Mouse (Mus musculus): Measurements from ENCODE around the gene Olfr1287. TPM values are rescaled to one million over a fixed set of nuclear protein-coding genes. Genes with fewer than 3 reads are reported as not detected.

Gene Olfr1287
- total RNA-seq (2021), result not detected
- long read RNA-seq, experiment 1, result 0 reads
- long read RNA-seq, experiment 2, result 0 reads

DNA sequence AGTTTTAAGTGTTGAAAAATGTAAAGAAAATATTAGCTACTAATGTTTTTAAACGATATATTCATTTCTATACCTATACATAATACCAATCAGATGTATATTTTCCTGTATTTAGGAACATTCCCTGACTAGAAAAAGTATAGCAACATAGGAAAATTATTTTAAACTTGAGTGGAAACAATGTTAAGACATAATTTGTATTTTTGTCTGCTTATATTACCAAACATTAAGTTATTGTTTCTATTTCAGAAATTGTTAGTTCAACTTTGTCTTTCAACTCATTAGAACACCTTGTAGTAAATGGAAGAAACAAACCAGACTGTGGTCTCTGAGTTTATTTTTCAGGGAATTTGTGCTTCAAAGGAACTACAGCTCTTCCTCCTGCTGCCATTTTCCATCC lies at the start of gene Olfr1287:
TSS of gene Olfr1287 (plus strand) at position 301 of the 400 bp plus-strand sequence.
- DNase-seq, result no peak

DNA sequence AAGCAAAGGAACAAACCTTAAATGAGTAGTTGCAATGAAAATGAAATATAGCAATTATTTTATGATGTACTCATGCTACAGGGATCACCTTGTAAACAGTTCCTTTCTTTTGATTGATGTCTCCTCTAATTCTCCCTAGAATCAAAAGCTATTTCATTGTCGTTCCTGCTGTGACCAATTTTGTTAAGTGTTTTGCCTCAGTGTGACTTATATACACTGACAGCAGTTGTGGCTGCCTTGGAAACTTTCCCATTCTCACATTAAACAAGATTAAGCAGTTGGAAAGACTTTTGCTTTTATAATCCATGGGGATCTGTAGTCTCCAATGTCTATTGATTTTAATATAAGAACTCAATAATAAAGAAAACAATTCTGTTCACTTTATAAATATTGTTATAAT lies 26.0 kb upstream of the Olfr1287 start, which contains the start of gene Olfr1286:
TSS of gene Olfr1286 (minus strand) at position 185 of the 400 bp plus-strand sequence.
- no peak for DNase-seq

DNA sequence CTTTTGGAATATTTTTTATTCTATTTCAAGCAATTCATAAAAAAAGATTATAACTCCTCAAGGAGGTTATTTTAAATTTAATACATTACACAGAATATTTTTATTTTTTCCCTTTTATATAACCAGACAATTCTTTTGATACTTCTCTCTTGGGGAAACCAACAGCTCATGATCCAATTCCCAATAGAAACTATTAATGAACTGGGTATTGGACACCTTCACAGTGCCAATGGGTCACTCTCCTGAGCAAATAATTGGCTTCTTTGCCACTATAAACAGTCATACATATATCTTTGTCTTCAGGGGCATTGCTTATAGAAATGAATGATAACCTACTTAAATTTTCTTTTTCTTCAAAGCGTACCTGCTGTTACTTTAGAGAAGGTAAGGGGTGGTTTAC lies 24.9 kb downstream of the Olfr1287 start, which contains the start of gene Olfr1288:
TSS of gene Olfr1288 (plus strand) at position 301 of the 400 bp plus-strand sequence.
- no peak for DNase-seq

DNA sequence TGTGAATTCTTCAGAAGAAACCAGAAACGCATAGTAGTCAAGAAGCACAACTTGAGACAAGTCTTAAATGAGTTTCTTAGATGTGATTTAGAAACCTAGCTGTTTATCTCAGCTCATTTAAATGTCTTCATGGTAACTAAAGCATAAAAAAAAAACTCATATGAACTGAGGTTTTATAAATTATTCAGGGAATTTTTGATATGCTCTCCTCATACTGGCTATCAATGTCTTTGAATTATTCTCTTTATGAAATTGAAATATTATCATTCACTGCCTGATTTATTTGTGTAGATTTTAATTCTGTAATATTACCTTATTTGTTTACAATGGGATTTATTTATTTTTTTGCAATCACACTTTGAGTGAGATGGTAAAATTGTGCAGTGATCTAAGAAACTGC lies 31.6 kb downstream of the Olfr1287 start, which contains the start of gene Olfr1289:
TSS of gene Olfr1289 (plus strand) at position 301 of the 400 bp plus-strand sequence.
- no peak for DNase-seq

DNA sequence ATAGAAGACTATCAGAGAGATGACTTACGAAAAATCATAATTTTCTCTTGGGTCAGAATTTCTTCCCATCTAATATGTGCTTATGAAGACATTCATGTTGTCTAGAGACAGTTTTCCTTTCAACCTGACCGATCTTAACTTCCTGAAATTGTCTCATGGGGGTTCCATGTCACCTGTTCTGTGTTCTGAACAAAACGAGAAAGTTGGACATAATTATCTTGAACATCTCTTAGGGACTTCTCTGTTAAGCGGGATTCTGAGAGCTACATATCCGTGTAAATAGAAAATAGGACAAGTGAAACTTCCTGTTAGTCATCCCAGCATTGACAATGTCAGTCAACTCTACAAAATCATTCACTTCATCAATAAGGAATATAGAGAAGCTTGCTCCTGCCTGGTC lies 44.8 kb downstream of the Olfr1287 start, which contains the start of gene Olfr1290:
TSS of gene Olfr1290 (minus strand) at position 101 of the 400 bp plus-strand sequence.
- no peak for DNase-seq

DNA sequence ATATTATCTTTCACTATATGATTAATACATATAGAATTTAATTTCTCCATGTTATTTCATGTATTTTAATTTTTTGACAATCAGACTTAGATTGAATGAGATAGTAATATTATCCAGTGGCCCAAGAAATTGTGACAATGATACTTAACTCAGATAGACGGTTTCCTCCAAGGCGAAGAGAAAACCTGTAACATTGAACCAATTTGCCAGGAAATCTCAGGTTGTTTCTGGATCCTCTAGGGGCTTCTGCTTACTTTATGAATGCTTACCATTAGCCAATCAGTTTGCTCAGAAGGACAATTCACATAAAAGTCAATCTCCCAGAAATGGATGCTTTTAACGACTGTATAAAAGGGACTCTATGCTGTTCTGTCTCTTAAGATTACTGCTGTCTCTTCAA lies 47.9 kb downstream of the Olfr1287 start, which contains the start of gene Olfr1291-ps1:
TSS of gene Olfr1291-ps1 (plus strand) at position 301 of the 400 bp plus-strand sequence.
- no peak for DNase-seq

Other genes with a start within 250 kb of the Olfr1287 start
- not detected for gene 4930430A15Rik, start 219.5 kb upstream of the Olfr1287 start, total RNA-seq (2021)
- gene Olfr1275, start 213.9 kb upstream of the Olfr1287 start, total RNA-seq (2021), result not detected
- gene Olfr1276, start 194.6 kb upstream of the Olfr1287 start, total RNA-seq (2021), result not detected
- not detected for gene Olfr1277, start 175.0 kb upstream of the Olfr1287 start, total RNA-seq (2021)
- not detected for gene Olfr1278, start 159.0 kb upstream of the Olfr1287 start, total RNA-seq (2021)
- gene Olfr1279, start 148.5 kb upstream of the Olfr1287 start, total RNA-seq (2021), result not detected
- not detected for gene Olfr1280, start 135.1 kb upstream of the Olfr1287 start, total RNA-seq (2021)
- not detected for gene Olfr1281, start 122.6 kb upstream of the Olfr1287 start, total RNA-seq (2021)
- not detected for gene Olfr1282, start 113.1 kb upstream of the Olfr1287 start, total RNA-seq (2021)
- gene Olfr1283, start 82.4 kb upstream of the Olfr1287 start, total RNA-seq (2021), result not detected
- gene Olfr1284, start 73.6 kb upstream of the Olfr1287 start, total RNA-seq (2021), result not detected
- not detected for gene Olfr1286, start 26.0 kb upstream of the Olfr1287 start, total RNA-seq (2021)
- not detected for gene Olfr1288, start 25.0 kb downstream of the Olfr1287 start, total RNA-seq (2021)
- gene Olfr1289, start 31.7 kb downstream of the Olfr1287 start, total RNA-seq (2021), result not detected
- not detected for gene Olfr1290, start 44.7 kb downstream of the Olfr1287 start, total RNA-seq (2021)
- not detected for gene Olfr1291-ps1, start 48.0 kb downstream of the Olfr1287 start, total RNA-seq (2021)
- not detected for gene Olfr1293-ps, start 76.1 kb downstream of the Olfr1287 start, total RNA-seq (2021)
- gene Olfr1294, start 91.1 kb downstream of the Olfr1287 start, total RNA-seq (2021), result not detected
- not detected for gene Olfr1295, start 120.5 kb downstream of the Olfr1287 start, total RNA-seq (2021)
- gene Olfr1297, start 177.4 kb downstream of the Olfr1287 start, total RNA-seq (2021), result not detected
- gene Olfr1298, start 200.1 kb downstream of the Olfr1287 start, total RNA-seq (2021), result not detected
- not detected for gene Olfr1299, start 212.3 kb downstream of the Olfr1287 start, total RNA-seq (2021)

All from gastrocnemius, postnatal 25 days (tissue).